ENCODE assay signal across 22 mouse cellular contexts in genomic region chr17:10488873-10489272, GRCm38 (mm10).
DNase-seq lines count a peak whose midpoint lies in the region; ATAC-seq and TF ChIP-seq lines count a peak whose summit lies in the region.
"Had no signal": no experiment of that assay in that cellular context is flagged by ENCODE, and none has a peak within 500 bp of the region (broad histone marks: within the 10 kb centered on the region; RNA-seq: fewer than 3 reads in every experiment).

No protein-coding gene starts in this region.

- no peaks in the 10 kb centered on the region for H3K9me3 ChIP-seq in heart, postnatal 0 days (replicated peaks; ENCODE audit: control insufficient read depth, low read length)
- H3K9me3 ChIP-seq in lung, embryonic 14.5 days (ENCODE audit: low read depth, low read length): no peaks in the 10 kb centered on the region
- H3K9me3 ChIP-seq in midbrain, embryonic 11.5 days (ENCODE audit: control insufficient read depth, low read length): no peaks in the 10 kb centered on the region
- no peaks in the 10 kb centered on the region for H3K9me3 ChIP-seq in midbrain, embryonic 10.5 days (replicated peaks)
- H3K9me3 ChIP-seq: embryonic facial prominence, embryonic 10.5 days; forebrain, embryonic 13.5 days; heart, embryonic 15.5 days had no signal

- 37% methylated on average over 2 of the region's 2 CpGs for WGBS in heart, postnatal 0 days
- WGBS in lung, embryonic 14.5 days: 51% methylated on average over 2 of the region's 2 CpGs
- 100% methylated on average over 2 of the region's 2 CpGs for WGBS in midbrain, embryonic 11.5 days
- WGBS in midbrain, embryonic 10.5 days: 97% methylated on average over 2 of the region's 2 CpGs

- 0 out of 2 replicates have a peak overlapping the region, but pooled peaks have one; percentile 56 for H3K27ac ChIP-seq in heart, postnatal 0 days (ENCODE audit: low read depth)
- H3K27ac ChIP-seq in lung, embryonic 14.5 days (ENCODE audit: low read depth): no peak overlapping the region
- no peak overlapping the region for H3K27ac ChIP-seq in midbrain, embryonic 11.5 days (ENCODE audit: low read depth, low read length)
- no peak overlapping the region for H3K27ac ChIP-seq in midbrain, embryonic 10.5 days (replicated peaks)
- H3K27ac ChIP-seq: embryonic facial prominence, embryonic 10.5 days; forebrain, embryonic 13.5 days; hindbrain, embryonic 14.5 days had no signal

- no peaks in the 10 kb centered on the region for H3K36me3 ChIP-seq in heart, postnatal 0 days (replicated peaks; ENCODE audit: control insufficient read depth, insufficient read depth, low read length)
- H3K36me3 ChIP-seq in lung, embryonic 14.5 days (ENCODE audit: insufficient read depth): no peaks in the 10 kb centered on the region
- no peaks in the 10 kb centered on the region for H3K36me3 ChIP-seq in midbrain, embryonic 11.5 days (ENCODE audit: control insufficient read depth, insufficient read depth, low read length)
- no peaks in the 10 kb centered on the region for H3K36me3 ChIP-seq in midbrain, embryonic 10.5 days
- H3K36me3 ChIP-seq: embryonic facial prominence, embryonic 10.5 days; heart, embryonic 15.5 days had no signal

- H3K9ac ChIP-seq in heart, postnatal 0 days (replicated peaks; ENCODE audit: low read depth, low read length): no peak overlapping the region
- H3K9ac ChIP-seq in lung, embryonic 14.5 days: no peak overlapping the region
- H3K9ac ChIP-seq in midbrain, embryonic 11.5 days (ENCODE audit: low read length): no peak overlapping the region
- H3K9ac ChIP-seq: forebrain, embryonic 13.5 days; heart, embryonic 15.5 days; hindbrain, embryonic 14.5 days had no signal

- intact Hi-C loops in heart, postnatal 14 days (cut with DNase I): no loop called here

- TF ChIP-seq CTCF in heart, postnatal 0 days (IDR thresholded peaks at IDR 0.05; ENCODE audit: low read depth): no peak
- TF ChIP-seq CTCF in lung, embryonic 14.5 days (IDR thresholded peaks at IDR 0.05; ENCODE audit: low read depth): no peak

- TF ChIP-seq EP300 in heart, postnatal 0 days (IDR thresholded peaks at IDR 0.05; ENCODE audit: low read depth): no peak

- no peak for ATAC-seq in heart, postnatal 0 days (ENCODE audit: insufficient read depth, low read depth)
- ATAC-seq in lung, embryonic 14.5 days (ENCODE audit: insufficient read depth): peak; percentile 57; the same call in 1 of the 2 replicates
- no peak for ATAC-seq in midbrain, embryonic 11.5 days (ENCODE audit: low FRiP score)
- ATAC-seq in megakaryocyte-erythroid progenitor cell, adult 5-6 weeks (replicated peaks; ENCODE audit: low FRiP score, low TSS enrichment, poor library complexity, severe bottlenecking): no peak
- ATAC-seq: activated CD4-positive, CD25-positive, alpha-beta regulatory T cell, adult 4 months; forebrain, embryonic 13.5 days; inflammation-experienced regulatory T-cells, adult 6 months; Patski had no signal

- no peaks in the 10 kb centered on the region for H3K27me3 ChIP-seq in heart, postnatal 0 days (ENCODE audit: control insufficient read depth, insufficient read depth, low read length)
- H3K27me3 ChIP-seq in lung, embryonic 14.5 days (ENCODE audit: insufficient read depth, low read length): no peaks in the 10 kb centered on the region
- H3K27me3 ChIP-seq in midbrain, embryonic 11.5 days (ENCODE audit: control insufficient read depth, insufficient read depth, low read length): no peaks in the 10 kb centered on the region
- no peaks in the 10 kb centered on the region for H3K27me3 ChIP-seq in midbrain, embryonic 10.5 days (ENCODE audit: low read depth, poor library complexity, severe bottlenecking)
- H3K27me3 ChIP-seq: CH12.LX; forebrain, embryonic 13.5 days; heart, embryonic 15.5 days; Patski had no signal

- H3K4me2 ChIP-seq in heart, postnatal 0 days (ENCODE audit: low read depth, low read length): no peak overlapping the region
- H3K4me2 ChIP-seq in lung, embryonic 14.5 days: no peak overlapping the region
- H3K4me2 ChIP-seq in midbrain, embryonic 11.5 days: no peak overlapping the region
- H3K4me2 ChIP-seq: forebrain, embryonic 13.5 days; heart, embryonic 11.5 days; heart, embryonic 15.5 days; hindbrain, embryonic 14.5 days had no signal

- no peak overlapping the region for H3K4me3 ChIP-seq in heart, postnatal 0 days (ENCODE audit: low read depth, low read length)
- no peak overlapping the region for H3K4me3 ChIP-seq in lung, embryonic 14.5 days (ENCODE audit: low read depth, low read length)
- H3K4me3 ChIP-seq in midbrain, embryonic 11.5 days (ENCODE audit: low read depth, low read length): no peak overlapping the region
- H3K4me3 ChIP-seq in midbrain, embryonic 10.5 days: no peak overlapping the region
- H3K4me3 ChIP-seq: embryonic facial prominence, embryonic 10.5 days; forebrain, embryonic 13.5 days; heart, embryonic 15.5 days had no signal

- peaks cover 57% of the 10 kb centered on the region for H3K4me1 ChIP-seq in heart, postnatal 0 days (ENCODE audit: control insufficient read depth, insufficient read depth)
- H3K4me1 ChIP-seq in lung, embryonic 14.5 days (ENCODE audit: insufficient read depth): peaks cover 16% of the 10 kb centered on the region
- H3K4me1 ChIP-seq in midbrain, embryonic 11.5 days (ENCODE audit: control insufficient read depth, insufficient read depth, low read length): 0 out of 2 replicates have a peak, but pooled peaks cover 3% of the 10 kb centered on the region
- H3K4me1 ChIP-seq in midbrain, embryonic 10.5 days: peaks cover 28% of the 10 kb centered on the region

- no peak for DNase-seq in heart, postnatal 0 days (ENCODE audit: low spot score)
- DNase-seq in heart, postnatal 14 days: no peak
- DNase-seq in lung, embryonic 14.5 days: peak; percentile 89
- no peak for DNase-seq in lung, postnatal 36 days
- DNase-seq in midbrain, embryonic 11.5 days (ENCODE audit: low spot score, missing footprints): peak; percentile 53
- DNase-seq in midbrain, embryonic 10.5 days (ENCODE audit: low spot score): no peak
- DNase-seq: adrenal gland, postnatal 14 days; cerebellum, adult 18-20 months; cerebellum, adult 9-11 months; cerebellum, postnatal 36 days; heart, adult 18-20 months; heart, postnatal 36 days had no signal

Comparison
In these comparisons a context has a peak if more than half of its experiments do, and no peak if none do; other contexts are left out.
1. DNase-seq: peak in lung, embryonic 14.5 days (single experiment) and midbrain, embryonic 11.5 days (single experiment); none in heart, postnatal 0 days (single experiment), heart, postnatal 14 days (0 of 2), lung, postnatal 36 days (single experiment) and midbrain, embryonic 10.5 days (single experiment).